Mouse (Mus musculus) left cerebral cortex, postnatal 10 days (tissue): ENCODE measurements around the gene Zfp366. TPM values are rescaled to one million over a fixed set of nuclear protein-coding genes. Genes with fewer than 3 reads are reported as not detected.

Experiments used
- DNase-seq, 2 experiments: peaks; one replicate each; pipeline ENCODE4 v3.0.0; 2021 to 2022; ENCODE audit warnings: low spot score in 2 of 2, mixed read lengths in 1 of 2; ENCODE audit errors: extremely low spot score in 1 of 2
- intact Hi-C: fragments of 180-260 bp; cut with DNase I; formaldehyde crosslinking; loops from one replicate; pipeline ENCODE4 v1.15.1; 2025
- total RNA-seq, 2 experiments: library from RNA; stranded (reverse); gene quantifications; 2 replicates each; pipeline ENCODE4 v1.2.3; 2021

Gene Zfp366
- total RNA-seq, 2 experiments from 2014 or later = 4.7 to 5.2 TPM

- intact Hi-C loops = no loop called here
- DNase-seq = no peak
Observed at GRCm38 (mm10) chr13:99239741-99240140, 55.1 kb downstream of the Zfp366 start.

DNA sequence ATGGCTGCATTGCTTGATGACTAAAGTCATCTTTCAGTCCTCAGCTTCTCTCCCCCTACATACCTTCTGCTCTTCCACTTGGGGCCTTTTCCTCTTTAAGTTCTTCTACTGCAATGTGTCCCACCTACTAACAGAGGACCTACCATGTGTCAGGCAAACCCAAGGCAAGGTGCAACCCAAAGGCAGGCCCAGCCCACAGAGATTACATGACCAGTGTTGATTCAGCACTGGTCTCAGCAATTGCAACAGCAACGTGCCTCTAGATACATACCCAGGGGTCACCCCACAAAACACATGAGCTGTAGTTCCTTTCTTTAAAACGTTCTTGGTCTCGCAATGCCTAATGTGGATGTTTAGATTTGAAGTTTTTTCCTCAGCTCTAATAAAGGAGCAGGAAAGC is 57.4 kb downstream of the Zfp366 start:
- intact Hi-C loops = no loop called here
- DNase-seq = no peak

- intact Hi-C loops = no loop called here
- no peak for DNase-seq
Observed at GRCm38 (mm10) chr13:99242895-99243294, 58.3 kb downstream of the Zfp366 start.

DNA sequence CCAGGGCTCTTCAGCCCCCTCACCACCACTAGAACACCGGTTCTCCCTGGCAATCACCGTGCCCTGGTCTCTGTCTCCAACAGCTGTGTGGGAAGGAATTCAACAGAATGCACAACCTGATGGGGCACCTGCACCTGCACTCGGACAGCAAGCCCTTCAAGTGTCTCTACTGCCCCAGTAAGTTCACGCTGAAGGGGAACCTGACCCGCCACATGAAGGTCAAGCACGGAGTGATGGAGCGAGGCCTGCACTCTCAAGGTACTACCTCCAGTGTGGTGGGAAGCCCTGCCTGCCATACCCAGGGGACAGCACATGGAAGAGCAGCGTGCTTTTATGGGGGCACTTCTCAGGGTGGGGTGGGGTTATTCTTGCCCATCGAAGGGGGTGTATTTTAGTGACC is 59.2 kb downstream of the Zfp366 start:
- intact Hi-C loops = no loop called here
- DNase-seq = no peak

DNA sequence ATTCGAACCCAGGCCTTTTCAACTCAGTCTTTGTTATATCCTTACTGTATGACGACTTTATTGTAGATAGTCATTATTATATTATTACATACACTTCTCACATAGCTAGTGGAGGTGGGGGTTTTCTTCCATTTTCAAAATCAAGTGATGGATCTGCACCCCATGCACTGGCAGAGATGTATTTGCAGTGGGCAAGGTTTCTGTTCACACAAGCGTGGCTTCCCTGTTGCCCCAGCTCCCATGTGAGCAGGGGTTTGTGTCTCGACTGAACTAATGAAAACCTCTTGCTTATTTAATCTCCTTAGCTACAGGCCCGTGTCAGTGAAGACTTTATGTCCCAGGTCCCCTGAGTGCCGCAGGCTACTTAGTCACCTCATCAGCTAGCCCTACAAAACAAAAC is 59.8 kb downstream of the Zfp366 start:
- DNase-seq = no peak
- intact Hi-C loops = no loop called here

GRCm38 (mm10) chr13:99244896-99245295 is 60.3 kb downstream of the Zfp366 start:
- intact Hi-C loops = no loop called here
- peak in 1 of 2 experiments; percentile 77 for DNase-seq

GRCm38 (mm10) chr13:99245916-99246460 is 61.4 kb downstream of the Zfp366 start:
- DNase-seq = no peak
- intact Hi-C loops = no loop called here

GRCm38 (mm10) chr13:99250806-99251205 is 66.2 kb downstream of the Zfp366 start:
- DNase-seq = no peak
- intact Hi-C loops = no loop called here

DNA sequence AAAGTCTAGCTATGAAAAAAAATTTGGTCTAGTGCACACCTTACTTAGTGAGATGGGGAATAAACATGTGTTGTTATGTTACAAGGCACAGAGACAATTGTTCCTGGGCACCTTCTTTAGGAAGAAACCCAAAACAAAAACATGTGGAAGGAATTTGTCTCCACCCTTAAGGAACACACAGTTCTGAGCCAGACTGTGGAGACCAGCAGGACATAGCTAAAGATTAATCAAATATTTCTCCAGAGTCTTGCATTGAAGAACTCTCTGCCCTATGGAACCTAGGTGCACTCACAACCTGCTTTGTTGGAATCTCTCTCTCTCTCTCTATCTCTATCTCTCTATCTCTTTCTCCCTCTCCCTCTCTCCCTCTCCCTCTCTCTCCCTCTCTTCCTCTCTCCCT is 69.6 kb downstream of the Zfp366 start:
- intact Hi-C loops = no loop called here
- DNase-seq = no peak

DNA sequence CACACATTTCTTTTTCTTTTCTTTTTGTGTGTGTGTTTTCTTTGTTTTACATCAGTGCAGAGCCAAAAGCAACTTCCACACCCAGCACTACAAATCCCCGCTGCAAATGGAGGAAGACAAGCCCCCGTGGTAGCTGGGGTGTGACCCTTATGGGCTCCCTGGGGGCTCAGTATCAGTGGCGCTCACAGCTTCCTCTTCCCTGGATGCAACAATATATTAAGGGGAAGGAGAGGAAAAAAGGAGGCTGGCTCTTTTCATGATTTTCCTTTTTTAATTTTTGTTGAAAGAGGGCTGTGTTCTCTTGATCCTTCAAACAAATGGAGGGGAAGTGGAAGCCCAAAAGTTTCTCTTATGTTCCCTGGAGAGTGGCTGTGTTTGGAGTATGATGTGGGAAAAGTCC is 70.2 kb downstream of the Zfp366 start:
- peak in 1 of 2 experiments; percentile 60 for DNase-seq
- intact Hi-C loops = no loop called here

DNA sequence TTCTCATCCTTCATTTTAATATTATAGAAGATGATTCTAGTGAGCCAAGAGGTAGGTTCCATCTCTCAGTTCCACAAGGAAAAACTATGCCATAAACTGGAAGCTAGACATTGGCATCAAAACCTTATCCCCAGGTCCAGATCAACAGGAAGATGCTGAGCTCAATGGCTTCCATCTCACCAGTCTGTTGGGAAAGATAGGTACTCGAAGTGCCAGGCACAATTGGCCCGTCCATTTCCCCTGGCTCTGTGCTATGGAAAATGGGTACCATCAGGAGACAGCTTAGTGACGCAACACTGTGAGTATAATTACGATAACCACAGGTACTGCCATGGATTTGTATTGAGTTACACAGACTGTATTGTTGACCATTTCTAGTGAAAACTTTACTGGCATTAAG is 72.3 kb downstream of the Zfp366 start:
- intact Hi-C loops = no loop called here
- DNase-seq = no peak

GRCm38 (mm10) chr13:99258677-99259076 is 74.1 kb downstream of the Zfp366 start:
- intact Hi-C loops = no loop called here
- DNase-seq = no peak

- no peak for DNase-seq
Observed at GRCm38 (mm10) chr13:99259502-99260174, 75.0 kb downstream of the Zfp366 start.

GRCm38 (mm10) chr13:99262406-99262805 is 77.8 kb downstream of the Zfp366 start:
- intact Hi-C loops = no loop called here
- DNase-seq = no peak

More at GRCm38 (mm10) chr13:99259502-99260174, 75.0 kb downstream of the Zfp366 start:
- intact Hi-C loops = no loop called here

DNA sequence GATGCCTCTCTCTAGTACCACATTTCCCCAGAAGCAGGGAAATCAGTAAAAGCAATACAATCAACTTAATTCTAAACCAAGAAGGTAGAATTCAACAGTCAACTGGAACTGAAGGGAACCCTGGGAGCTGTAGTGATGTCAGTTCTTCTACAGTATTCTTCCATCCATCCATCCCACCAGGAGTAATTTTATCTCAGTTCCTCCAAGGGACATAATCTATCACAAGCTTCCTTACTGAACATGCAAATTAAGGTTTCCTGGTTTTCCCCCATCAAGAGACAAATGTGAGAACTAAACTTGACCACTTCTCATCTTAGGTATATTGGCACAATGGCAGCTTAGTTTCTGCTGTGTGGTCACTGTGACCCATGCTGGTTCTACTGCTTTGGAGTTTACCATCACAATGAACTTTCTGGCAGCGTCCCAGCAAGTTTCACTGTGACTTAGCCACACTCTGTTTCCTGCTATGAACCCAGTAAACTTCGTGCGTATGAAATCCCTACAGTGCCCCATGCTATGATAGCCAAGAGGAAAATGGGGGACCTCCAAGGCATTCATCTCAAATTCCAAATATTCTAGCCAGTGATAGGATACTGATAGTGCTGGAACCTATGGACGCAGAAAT is 78.6 kb downstream of the Zfp366 start:
- DNase-seq = no peak
- intact Hi-C loops = no loop called here

GRCm38 (mm10) chr13:99264483-99264882 is 79.9 kb downstream of the Zfp366 start:
- intact Hi-C loops = no loop called here
- DNase-seq = no peak

DNA sequence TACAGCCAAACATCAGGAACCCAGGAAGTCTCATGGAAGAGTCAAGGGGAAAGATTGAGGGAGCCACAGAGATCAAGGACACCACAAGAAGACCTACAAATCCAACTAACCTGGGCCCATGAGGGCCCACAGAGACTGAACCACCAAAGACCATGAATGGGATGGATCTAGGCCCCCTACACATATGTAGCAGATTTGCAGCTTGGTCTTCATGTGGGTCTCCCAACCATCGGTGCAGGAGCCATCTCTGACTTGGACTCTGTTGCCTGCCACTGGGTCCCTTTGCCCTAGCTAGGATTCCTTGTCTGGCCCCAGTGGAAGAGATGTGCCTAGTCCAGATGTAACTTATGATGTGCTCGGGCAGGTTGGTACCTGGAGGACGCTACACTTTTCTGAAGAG is 87.4 kb downstream of the Zfp366 start:
- intact Hi-C loops = no loop called here
- DNase-seq = no peak

DNA sequence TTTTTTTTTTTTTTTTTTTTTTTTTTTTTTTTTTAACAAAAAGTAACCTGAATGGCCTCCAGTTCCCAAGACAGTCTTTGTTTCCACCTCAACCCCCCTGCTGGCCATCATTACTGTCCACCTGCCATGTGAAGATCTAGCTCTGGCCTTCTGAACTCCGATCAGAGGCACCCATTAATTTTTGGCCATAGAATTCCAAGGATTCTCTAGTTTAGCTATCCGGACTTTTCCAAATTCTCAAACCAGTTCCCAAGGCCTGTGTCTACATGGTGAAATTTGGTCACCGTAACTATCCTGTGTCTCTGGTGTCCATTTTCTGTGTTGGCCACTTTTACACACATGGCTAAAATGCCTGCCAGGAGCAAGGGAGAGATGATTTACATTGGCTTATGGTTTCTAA is 92.9 kb downstream of the Zfp366 start:
- intact Hi-C loops = no loop called here

DNA sequence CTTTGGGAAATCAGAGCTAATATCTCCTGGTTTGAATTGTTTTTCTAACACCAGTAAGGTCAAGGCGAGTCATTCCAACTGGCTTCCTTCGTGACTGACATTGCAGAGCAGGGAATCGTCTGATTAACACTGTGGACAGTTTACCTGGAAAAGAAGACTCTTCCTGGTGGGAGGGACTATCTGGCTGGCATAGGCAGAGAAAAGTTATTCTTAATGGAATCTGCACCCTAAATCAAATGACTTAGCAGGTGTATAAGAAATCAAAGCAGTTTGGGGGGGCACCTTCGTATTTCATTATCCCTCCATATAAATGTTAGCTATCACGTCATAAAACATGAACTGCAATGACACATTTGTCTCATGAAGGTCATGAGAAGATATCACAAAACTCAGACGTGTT is 93.9 kb downstream of the Zfp366 start:
- intact Hi-C loops = no loop called here
- DNase-seq = no peak

More for the DNA sequence above, 92.9 kb downstream of the Zfp366 start:
- DNase-seq = no peak

DNA sequence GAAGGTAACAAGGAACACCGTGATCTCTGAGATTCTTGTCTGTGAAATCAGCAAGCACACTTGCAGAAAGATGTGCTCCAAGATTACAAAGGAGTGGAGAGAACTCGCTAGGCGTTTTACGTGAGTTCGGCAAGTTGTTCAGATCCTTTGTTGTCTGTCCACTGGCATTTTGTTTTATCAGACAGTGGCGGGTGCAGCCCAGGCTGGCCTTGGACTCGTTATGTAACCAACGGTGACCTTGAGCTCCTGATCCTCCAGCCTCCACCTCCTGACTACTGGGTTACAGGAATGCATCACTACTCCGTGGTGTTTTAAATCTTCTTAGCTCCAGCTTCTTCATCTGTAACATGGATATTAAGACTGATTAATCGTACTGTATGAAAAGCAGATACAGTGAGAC is 94.7 kb downstream of the Zfp366 start:
- intact Hi-C loops = no loop called here

More for the DNA sequence above, 94.7 kb downstream of the Zfp366 start:
- DNase-seq = no peak
